Mouse (Mus musculus) heart, postnatal 4 days (tissue): ENCODE results near the gene Wdr83. TPM values are rescaled to one million over a fixed set of nuclear protein-coding genes. Genes with fewer than 3 reads are reported as not detected.

Experiments used
- DNase-seq: peaks from one replicate; pipeline ENCODE4 v3.0.0; 2021
- total RNA-seq, 2 experiments: library from RNA; stranded (reverse); gene quantifications; 2 replicates each; pipeline ENCODE4 v1.2.3; 2021

Wdr83 gene
- total RNA-seq, 2 experiments from 2014 or later: 22.7 to 28.9 TPM

GRCm38 (mm10) chr8:85076993-85077392 lies 4.1 kb downstream of the Wdr83 start:
- DNase-seq: peak; percentile 85

GRCm38 (mm10) chr8:85076001-85076400 lies 5.1 kb downstream of the Wdr83 start:
- peak; percentile 60 for DNase-seq

DNA sequence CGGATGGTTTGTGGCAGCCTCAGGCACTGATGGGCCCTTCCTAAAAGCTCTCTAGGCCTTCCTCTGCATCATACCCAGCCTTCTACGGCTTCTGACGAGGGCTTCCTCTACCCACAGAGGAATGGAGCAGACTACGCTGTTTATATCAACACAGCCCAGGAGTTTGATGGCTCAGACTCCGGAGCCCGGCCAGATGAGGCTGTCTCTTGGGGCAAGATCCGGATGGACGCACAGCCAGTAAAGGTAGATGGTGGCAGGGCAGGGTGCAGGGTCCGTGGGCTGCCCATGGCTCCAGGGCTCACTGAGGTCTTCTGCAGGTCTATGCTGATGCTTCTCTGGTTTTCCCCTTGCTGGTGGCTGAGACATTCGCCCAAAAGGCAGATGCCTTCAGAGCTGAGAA lies 6.5 kb downstream of the Wdr83 start:
- DNase-seq: no peak

DNA sequence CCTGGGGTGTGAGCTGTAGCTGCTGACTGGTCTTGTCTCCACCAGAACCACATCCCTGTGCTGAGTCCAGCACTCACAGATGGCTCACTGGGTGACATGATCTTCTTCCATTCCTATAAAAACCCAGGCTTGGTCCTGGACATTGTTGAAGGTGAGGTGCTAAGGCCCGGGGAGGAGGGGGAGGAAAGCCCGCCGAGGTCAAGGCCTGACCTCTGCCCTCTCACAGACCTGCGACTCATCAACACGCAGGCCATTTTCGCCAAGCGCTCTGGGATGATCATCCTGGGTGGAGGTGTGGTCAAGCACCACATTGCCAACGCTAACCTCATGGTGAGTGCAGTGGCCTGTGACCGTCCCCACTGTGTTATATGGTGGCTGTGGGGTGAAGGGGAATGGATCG lies 6.9 kb downstream of the Wdr83 start:
- DNase-seq: no peak

DNA sequence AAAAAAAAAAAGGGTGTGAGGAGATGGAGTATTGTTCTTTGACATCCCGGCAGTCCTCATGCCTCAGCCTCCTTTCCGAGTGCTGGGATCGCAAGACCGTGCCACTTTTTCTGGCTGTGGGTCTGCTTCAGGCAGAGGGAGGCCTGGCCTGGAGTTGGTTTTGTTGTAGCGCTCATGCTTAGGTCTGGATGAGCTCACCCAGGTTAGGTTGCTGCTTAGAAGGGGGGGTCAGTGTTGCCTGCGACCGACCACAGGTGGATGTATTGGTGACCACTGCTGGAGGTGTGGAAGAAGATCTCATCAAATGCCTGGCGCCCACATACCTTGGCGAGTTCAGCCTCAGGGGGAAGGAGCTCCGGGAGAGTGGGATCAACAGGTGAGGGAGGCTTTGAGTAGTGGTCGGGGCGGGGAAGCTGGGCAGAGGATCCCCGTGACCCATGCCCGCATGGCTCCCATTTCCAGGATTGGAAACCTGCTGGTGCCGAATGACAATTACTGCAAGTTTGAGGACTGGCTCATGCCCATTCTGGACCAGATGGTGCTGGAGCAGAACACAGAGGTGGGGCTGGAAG lies 8.0 kb downstream of the Wdr83 start:
- no peak for DNase-seq

GRCm38 (mm10) chr8:85072364-85072929 lies 8.7 kb downstream of the Wdr83 start:
- no peak for DNase-seq

DNA sequence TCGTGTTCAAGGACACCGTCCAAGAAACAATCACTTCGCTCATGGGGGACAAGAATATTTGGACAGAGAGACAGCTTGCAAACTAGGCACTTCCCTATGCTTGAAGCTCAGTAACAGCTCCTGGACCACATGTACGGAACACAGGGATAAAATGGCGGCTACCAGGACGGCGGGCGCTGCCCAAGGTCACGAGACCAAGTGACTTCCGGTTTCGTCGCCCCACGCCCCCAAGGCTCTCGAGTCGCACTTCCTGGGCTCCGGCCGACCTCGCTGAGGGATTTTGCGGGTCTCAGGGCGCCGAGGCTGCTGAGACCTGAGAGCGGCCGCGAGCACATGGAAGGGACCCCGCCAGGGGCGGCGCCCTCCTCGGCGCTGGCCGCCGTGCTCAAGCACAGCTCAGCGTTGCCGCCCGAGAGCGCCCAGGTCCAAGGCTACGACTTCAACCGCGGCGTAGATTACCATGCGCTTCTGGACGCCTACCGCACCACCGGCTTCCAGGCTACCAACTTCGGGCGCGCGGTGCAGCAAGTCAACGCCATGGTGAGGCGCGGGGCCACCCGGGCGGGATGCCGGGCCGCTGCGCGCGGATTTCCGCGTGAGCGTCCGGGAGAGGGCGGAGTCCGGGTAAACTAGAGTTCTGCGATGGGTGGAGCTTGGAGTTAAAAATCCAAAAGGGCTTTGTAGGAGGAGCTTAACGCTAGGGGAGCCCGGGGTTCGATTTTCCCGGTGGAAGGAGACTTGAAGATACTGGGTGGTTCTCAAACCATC lies 9.4 kb downstream of the Wdr83 start, which contains the start of gene Dhps:
TSS of gene Dhps (plus strand) at position 244 of the 768 bp plus-strand sequence.
- peak; percentile 92 for DNase-seq

DNA sequence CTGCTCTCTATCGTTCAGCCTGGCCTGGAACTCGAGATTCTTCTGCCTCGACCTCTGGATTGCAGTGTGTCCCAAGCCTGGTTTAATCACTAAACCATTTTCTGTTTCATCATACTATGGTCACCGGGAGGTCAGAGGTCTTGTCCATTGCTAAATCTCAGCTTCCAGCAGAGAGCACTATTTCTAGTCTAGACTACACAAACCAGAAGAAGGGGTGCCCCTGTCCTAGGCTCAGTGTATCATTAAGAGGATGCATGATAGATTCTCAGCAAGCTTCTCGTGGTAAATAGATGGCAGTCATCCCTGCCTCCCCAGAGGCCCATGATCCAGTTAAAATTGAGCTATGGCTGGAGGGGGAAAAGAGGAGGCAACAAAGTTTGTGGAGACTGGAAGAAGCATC lies 10.1 kb downstream of the Wdr83 start:
- DNase-seq: no peak

DNA sequence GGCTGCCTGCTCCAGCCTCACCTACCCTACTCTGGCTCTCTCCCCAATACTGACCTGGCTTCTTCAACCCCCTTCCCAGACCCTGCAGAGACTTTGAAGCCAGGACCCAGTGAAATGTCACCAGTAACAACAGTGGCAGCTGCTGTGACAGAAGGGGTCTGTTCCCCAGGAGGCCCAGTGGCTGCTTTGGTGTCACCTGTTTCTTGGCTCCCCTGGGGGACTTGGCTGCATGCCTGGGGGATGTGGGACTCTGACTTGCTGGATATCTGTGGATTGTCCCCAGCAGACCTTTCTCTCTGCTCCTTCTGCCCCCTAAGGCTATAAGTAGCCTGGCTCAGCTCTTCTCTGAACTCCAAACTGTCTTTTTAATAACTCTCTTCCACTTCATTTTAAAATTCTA lies 13.1 kb downstream of the Wdr83 start, which contains the start of gene Gm5741:
TSS of gene Gm5741 (minus strand) at position 1 of the 400 bp plus-strand sequence.
- DNase-seq: no peak

DNA sequence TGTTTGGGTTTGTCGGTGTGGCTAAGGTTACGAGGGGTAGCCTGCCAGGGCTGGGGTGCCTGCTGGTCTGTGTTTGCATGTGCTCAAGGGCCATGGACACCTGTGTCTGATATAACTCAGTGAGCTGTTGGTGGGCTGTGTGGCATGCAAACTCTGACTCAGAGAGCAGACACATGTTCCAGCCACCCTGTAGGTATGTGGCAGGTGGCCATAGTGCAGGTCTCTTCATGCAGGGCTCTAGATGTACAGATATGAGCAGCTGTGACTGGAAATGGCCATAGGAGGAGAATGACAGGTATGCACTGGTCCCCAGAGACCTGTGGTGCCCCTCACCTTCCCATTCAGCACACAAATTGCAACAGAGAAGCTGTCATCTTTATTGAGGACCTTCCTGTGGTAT lies 14.0 kb downstream of the Wdr83 start:
- no peak for DNase-seq

DNA sequence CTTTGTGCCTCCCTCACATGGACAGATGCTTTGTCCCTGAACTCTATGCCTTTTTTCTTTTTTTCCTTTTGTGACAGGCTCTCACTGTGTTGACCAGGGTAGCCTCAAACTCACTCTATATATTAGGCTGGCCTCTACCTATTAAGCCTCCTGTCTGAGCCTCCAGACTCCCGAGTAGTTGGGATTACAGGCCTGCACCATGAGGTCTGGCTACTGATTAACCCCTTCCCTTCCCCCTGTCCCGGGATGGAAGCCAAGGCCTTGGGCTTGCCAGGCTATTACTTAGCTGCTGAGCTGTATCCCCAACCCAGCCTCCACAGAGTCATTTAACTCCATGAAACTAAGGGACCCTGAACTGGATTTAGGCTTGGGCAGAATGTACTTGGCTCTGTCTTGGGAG lies 15.9 kb downstream of the Wdr83 start:
- no peak for DNase-seq

GRCm38 (mm10) chr8:85062603-85063002 lies 18.5 kb downstream of the Wdr83 start:
- no peak for DNase-seq

GRCm38 (mm10) chr8:85059879-85060616 lies 21.1 kb downstream of the Wdr83 start, which contains the start of gene Fbxw9:
Gene Fbxw9 (plus strand): TSS chr8:85060055.
- peak; percentile 91 for DNase-seq

DNA sequence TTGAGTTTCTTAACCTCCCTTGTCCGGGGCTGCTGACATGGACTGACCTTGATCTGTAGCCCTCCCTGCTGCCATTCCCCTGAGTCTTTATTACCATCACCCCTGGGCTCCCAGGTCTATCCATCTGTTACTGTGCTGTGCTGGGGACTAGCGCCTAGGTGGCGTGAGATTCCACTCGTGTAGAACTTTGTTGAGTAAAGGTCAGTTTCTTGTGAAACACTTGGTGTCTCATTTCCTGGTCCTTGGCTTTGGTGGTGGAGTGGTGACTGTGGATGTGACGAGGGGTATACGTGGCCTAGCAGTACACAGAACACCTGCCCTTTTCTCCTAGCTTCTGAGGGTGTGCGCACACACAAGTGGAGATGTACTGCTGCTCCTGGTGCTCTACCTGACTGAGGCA lies 23.7 kb downstream of the Wdr83 start:
- no peak for DNase-seq

DNA sequence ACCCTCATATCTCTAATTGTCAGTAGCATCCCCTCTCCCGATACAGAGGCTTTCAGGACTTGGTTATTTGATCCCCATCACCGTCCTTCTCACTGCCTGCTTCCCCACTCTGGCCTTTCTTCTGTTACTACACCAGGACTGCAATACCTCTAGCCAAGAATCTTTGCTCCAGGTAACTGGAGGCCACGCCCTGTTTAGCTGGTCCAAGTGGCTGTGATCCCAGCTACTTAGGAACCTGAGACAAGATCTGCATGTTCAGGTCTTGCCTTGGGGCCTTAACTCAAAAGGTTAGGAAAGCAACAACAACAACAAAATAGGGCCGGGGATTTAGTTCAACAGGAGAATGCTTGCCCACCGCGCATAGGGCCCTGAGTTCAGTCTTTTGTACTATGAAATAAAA lies 37.5 kb downstream of the Wdr83 start:
- DNase-seq: no peak

DNA sequence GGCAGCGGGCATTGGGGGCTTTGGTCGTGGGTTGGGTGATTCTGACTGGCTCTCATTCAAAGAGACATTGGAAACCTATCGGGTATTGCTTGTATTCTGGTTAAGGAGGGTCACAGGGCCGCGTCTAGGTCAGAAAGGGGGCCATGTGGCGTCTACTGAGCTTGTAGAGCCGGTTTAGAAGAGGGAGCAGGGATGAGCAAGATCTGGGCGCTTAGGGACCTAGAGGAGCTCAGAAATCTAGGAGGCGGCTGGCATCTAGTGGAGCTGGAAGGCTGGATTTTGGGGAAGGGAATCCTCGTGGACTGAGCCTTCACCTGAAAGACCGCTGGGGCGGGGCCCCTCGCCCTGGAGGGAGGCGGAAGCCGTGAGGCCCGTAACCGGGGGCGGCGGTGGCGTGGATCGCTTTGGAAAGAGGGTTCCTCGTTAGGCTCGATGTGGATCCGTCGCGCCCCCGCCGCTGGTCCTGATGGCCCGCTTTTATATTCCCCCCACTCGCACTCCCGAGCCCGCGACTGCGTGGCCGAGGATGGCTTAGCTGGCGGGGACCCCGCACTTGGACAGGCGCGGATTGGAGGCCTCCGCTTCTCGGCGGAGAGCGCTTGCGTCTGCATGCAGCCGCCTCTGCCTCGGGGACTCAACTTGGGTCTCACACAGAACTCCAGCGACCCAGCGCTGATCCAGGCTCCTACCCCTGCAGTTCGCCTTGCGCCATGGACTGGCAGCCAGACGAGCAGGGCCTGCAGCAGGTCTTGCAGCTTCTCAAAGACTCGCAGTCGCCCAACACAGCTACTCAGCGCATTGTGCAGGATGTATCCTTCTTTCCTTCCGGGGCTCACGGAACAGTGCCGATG lies 43.2 kb downstream of the Wdr83 start:
- peak; percentile 59 for DNase-seq

DNA sequence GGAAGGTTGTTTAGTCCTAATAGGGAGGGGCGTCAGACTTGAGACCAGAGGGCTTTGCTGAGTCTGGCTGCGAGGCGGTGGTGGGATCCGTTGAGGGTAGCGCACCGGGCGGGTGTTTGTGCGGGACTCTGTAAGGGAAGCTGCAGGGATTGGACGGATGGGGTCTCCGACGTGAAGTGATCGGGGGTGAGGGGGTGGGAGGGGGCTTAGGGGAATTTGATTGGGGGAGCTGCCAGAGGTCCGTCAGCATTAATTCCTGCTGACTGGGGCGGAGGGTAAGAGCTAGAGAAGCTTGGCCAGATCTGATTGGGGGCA lies 43.8 kb downstream of the Wdr83 start:
- DNase-seq: no peak

DNA sequence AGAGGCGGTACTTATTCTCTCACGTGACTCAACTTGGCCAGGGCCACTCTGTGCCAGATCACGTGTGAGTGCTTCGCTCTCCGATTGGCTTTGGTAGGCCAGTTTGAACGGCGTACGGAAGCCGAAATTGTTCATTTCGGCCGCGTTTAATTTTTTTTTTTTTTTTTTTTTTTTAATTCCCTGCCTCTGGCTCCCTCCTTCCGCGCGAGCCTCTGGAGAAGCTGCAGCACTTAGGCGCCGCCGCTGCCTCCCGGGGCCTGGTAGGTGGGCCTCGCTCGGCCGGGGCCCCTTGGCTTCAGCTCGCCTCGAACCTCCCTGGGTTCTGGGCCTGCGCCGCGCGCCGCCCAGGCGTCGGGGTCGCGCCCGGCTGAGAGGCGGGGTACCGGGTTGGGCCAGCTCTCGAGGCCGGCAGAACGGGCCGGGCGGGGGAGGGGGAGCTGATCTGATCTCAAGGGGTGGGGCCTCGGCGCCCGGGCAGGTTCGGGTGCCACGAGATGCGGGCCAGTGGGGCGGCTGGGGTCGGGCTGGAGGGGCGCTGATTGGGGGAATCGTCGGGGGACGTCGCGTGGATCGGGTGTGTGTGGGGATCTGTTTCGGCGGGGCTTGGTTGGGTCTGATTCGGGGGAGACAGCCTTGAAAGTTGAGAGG lies 44.3 kb downstream of the Wdr83 start, which contains the start of gene Tnpo2:
TSS of gene Tnpo2 (plus strand) at position 198 of the 648 bp plus-strand sequence.
- peak; percentile 89 for DNase-seq

GRCm38 (mm10) chr8:85036381-85036717 lies 44.8 kb downstream of the Wdr83 start:
- DNase-seq: no peak

DNA sequence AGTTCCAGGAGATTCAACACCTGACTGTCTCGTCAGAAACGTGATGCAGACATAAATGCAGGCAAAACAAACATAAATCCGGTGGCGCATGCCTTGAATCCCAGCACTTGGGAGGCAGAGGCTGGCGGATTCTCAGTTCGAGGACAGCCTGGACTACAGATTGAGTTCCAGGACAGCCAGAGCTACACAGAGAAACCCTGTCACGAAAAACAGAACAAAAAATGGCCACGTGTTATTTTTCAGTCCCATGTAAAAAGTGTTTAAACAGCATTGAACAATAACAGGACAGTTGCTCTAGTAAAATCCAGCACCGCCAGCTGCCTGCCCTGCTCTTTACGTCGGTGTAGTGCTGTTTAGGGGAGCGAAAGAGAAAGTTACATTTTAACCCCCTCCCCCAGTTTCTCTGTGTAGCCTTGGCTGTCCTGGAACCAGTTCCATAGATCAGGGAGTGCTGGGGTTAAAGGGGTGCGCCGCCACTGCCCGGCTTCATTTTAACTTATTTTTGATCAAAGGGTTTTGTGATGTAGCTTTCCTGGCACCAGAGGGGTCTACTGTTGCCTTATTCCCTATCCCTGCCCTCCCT lies 45.3 kb downstream of the Wdr83 start:
- no peak for DNase-seq

DNA sequence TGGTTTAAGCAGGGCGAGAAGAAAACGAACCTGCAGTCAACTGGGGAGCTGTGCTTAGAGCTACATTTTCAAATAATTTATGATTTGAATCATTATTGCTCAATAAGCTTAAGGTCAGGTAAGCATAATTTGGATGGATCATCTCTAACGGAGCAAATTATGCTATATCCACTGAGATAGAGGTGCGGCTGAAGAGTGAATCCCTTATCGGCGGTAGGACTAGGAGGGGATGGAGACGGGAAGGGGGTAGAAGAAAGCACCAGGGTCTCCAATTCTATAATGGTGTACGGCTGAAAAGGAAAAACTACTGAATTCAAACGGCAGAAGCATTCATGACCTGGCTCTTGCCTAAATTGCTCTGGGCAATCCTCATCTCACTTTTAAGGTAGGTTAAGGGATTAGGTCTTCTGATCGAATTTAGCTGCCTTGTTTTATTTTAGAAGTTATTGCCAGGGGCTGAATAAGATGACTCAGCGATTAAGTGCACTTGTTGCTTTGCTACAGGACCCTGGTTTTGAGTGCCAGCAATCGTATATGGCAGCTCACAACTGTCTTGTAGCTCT lies 45.9 kb downstream of the Wdr83 start:
- no peak for DNase-seq
